Mouse (Mus musculus) cerebellum, adult 2 months (tissue): ENCODE results near the gene Adamts16.
"Not testable (repeated sequence)": the region's sequence is repeated elsewhere in the genome, so short reads cannot be mapped to it uniquely, and the experiment has no call there.

Experiments
- CTCF ChIP-seq: fragments of 200-500 bp; IDR thresholded peaks from 2 replicates; pipeline ENCODE4 v1.5.1; 2011; ENCODE audit warnings: low read depth, mild to moderate bottlenecking, control low read depth, low read length, moderate library complexity, borderline replicate concordance; ENCODE audit not compliant: insufficient read depth
- POLR2A ChIP-seq: fragments of 200-500 bp; IDR thresholded peaks from 2 replicates; pipeline ENCODE4 v1.6.1; 2011; ENCODE audit warnings: low read length, control low read depth, borderline replicate concordance; ENCODE audit not compliant: insufficient read depth

DNA sequence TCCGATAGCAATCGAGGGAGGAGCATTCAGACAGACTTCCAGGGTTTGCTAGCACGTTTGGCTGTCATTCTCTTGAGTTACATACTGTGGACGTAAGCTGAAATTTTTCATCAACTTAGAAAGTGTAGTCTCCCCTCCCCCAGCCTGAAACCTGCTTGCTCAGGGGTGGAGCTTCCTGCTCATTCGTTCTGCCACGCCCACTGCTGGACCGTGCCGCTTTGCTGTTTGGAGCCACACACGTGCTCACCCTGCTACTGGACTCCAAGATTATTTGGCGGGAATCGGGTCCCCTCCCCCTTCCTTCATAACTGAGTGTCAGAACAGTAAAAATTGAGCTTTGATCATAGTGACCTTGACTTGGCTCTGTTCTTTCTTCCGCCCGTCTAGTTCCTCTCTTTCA, 32.2 kb upstream of the Adamts16 start:
- not testable (repeated sequence) for TF ChIP-seq CTCF, POLR2A
